Mouse (Mus musculus): ENCODE measurements at regions not wholly inside any gene's neighbourhood (a gene's known extent, or its start where the extent isn't known, plus 50 kb on each side); places are given as distances from the start of the nearest gene placed in this dataset.
"Not testable (repeated sequence)": the region's sequence is repeated elsewhere in the genome, so short reads cannot be mapped to it uniquely, and the experiment has no call there.

DNA sequence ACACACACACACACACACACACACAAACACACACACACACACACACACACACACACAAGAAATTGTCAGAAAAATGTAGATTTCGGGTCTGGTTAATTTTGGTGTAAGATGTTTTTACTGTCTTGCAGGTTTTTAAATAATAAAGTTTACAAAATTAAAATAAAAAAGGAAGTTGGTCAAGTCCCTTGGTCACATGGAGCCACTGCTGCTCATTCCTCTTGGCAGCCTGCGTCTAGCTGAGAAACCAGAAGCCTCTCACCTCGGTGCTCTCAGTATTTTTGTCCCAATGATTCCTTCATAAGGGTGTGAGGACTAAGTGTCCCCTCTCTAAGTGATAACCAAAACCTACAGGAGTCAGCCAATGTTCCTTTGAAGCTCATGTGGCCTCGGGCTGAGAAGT lies 76.8 kb upstream of the Smg1 start:
- no peak for DNase-seq (ENCODE audit: low read depth, low spot score)

GRCm38 (mm10) chr7:118318432-118319135 lies 75.1 kb upstream of the Smg1 start:
- no peak for DNase-seq (ENCODE audit: low read depth, low spot score)

DNA sequence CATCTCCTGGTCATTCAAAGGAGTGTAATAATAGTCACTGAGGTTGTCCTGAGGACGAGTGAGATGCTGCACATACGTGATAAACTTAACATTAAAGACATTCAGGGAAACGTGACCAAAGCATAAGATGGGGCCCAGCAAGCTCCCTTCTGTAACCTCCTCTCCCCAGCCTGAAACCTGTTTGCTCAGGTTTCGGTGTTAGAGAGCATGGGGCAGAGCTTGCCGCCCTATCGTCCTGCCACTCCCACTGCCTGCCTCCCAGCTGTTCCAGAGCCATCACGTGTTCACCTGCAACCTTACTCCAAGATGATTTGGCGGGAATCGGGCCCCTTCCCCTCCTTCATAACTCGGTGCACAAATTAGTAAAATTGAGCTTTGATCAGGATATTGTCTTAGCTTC lies 71.4 kb upstream of the Smg1 start:
- DNase-seq (ENCODE audit: low read depth, low spot score): not testable (repeated sequence)

DNA sequence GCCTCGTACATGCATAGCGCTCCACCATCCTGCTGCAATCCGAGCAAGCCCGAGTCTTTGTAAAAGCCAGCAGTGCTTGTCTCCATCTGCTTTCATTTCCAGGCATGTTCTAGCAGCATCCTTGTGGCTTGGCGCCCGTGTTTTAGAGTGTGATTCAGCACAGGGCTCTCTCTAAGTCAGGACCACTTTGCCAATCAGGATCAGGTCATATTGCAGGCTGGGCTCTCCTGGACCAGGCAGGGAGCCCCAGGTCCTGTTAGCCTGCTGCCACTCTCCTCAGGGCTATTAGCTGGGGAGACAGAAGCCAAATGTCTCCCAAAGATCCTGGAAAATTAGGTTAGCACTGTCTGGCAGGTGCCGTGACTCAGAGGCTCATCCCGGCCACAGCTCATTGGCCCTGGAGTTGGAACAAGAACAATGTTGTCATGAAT lies 70.8 kb upstream of the Smg1 start:
- DNase-seq (ENCODE audit: low read depth, low spot score): peak; percentile 9

DNA sequence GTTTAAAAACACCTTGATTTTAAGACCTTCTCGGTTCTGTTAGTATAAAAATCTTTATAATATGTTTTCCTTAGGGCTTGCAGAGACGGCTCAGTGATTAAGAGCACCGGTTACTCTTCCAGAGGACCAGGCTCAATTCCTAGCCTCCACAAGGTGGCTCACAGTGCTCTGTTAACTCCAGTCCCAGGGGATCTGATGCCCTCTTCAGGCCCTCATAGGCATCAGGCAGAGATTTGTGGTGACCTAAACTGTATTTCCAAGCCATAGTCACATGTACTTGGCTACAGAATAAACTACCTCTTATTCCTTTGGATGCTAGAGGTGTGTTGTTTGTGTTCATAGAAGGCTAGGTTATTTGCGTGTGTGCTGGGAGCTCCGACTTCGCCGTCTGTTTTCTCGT lies 70.3 kb upstream of the Smg1 start:
- DNase-seq (ENCODE audit: low read depth, low spot score): peak; percentile 26

- no peak for DNase-seq (ENCODE audit: low read depth, low spot score)
Measured at GRCm38 (mm10) chr7:118309733-118310132, 66.3 kb upstream of the Smg1 start.

- no peak for DNase-seq (ENCODE audit: low read depth, low spot score)
Measured at GRCm38 (mm10) chr7:118308882-118309281, 65.4 kb upstream of the Smg1 start.

DNA sequence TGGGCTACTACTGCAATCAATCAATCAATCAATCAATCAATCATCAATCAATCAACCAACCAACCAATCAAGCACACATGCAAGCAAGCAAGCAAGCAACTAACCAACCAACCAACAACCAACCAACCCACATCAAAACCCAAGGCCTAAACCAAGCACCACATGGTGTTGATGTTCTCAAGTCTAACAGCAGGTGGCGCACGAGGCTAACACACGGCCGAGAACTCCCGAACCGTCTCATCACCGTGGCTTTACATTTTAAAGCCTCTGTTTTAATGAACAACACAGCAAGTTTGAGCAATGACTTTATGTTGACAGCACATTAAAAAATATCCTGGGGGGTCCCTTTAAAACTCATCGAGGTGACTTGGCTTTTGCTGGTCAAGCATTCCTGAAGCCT lies 61.3 kb upstream of the Smg1 start:
- DNase-seq (ENCODE audit: low read depth, low spot score): peak; percentile 87

GRCm38 (mm10) chr7:118304338-118304737 lies 60.9 kb upstream of the Smg1 start:
- no peak for DNase-seq (ENCODE audit: low read depth, low spot score)

- DNase-seq (ENCODE audit: low read depth, low spot score): no peak
Measured at GRCm38 (mm10) chr7:118303921-118304320, 60.5 kb upstream of the Smg1 start.

DNA sequence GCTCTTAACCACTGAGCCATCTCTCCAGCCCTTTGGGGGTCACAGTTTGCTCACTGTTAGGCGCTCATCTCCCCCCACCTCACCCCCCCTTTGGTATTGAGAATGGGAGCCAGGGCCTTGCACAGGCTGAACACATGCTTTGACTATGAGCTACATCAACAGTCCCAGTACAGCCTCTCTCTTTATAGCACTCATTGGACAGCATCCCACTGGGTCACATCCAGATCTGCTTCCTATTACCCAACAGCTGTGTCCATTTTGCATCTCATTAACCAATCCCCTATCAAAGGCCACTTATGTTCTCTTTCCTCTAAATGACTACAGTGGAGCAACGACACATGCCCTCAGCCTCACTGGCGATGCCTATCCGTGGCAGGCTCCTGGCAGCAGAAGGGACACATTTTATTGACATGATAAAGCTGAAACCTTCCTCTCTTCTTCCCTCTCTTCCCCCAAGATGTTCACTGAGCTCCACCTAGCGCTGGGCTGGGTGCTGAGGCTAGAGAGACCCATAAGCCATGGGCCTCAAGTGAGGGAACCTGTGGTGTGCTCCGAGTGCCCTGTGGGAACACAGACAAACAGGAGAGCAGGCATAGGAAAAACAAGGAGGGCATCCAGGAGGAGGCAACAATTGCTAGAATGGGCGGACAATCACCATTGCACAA lies 57.3 kb upstream of the Smg1 start:
- DNase-seq (ENCODE audit: low read depth, low spot score): peak; percentile 66

DNA sequence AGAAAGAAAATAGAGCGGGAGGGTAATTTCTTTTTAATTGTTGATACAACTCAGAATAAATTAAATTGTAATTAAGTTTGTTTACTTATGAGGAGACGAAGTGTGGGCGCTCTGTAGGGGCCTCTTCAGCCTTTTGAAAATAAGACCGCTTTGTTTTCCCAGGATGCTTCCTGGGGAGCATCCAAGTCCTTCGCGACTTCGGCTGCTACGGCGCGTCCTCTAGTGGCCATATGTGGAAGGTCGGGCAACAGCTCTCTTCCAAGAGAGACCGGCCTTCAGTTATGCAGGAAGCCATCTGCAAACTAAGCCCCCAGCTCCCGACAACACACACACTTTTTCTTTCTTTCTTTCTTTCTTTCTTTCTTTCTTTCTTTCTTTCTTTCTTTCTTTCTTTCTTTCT lies 54.1 kb upstream of the Smg1 start:
- DNase-seq (ENCODE audit: low read depth, low spot score): peak; percentile 84

DNA sequence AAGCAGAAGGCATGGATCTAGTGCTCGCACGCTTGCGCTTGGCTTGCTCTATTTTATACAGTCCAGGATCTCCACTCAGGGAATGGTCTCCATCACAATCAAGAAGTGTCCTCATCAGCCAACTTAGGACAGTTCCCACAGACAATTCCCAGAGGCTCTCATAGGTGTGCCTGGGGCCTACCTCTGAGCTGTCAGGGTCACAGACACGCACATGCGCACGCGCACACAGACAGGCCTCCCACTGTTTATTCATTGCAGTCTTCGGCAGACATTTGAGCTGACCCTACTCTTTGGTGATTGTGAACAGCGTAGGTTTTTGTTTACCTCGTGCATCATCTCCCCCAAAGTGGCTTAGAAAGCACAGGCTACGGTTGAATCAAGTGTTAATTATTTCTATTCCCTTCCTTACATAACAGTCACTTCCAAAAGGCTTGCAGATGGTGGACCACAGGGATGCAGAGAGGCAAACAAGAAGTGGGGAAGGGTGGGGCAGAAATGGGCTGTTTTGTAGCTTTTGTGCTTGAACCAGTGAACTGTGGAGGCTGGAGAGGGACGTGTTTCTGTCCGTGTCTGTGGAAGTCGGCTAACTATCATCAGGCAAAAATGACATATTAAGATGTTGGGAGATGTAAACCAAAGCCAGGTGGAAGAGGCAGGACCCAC lies 53.5 kb upstream of the Smg1 start:
- DNase-seq (ENCODE audit: low read depth, low spot score): no peak

- DNase-seq (ENCODE audit: low read depth, low spot score): no peak
Measured at GRCm38 (mm10) chr7:118295855-118296254, 52.4 kb upstream of the Smg1 start.

GRCm38 (mm10) chr7:118295275-118295674 lies 51.8 kb upstream of the Smg1 start:
- peak; percentile 37 for DNase-seq (ENCODE audit: low read depth, low spot score)

GRCm38 (mm10) chr7:118294637-118295036 lies 51.2 kb upstream of the Smg1 start:
- DNase-seq (ENCODE audit: low read depth, low spot score): no peak
